Mouse (Mus musculus): ENCODE data around the gene Sox10. TPM values are rescaled to one million over a fixed set of nuclear protein-coding genes. Genes with fewer than 3 reads are reported as not detected.

Gene Sox10
- polyA plus RNA-seq, 1 experiment from 2014 or later = 1.7 TPM

- 67% methylated on average over 5 of the region's 5 CpGs for WGBS
- Histone ChIP-seq H3K27me3 (no peaks in the 10 kb centered on the region), H3K4me2 (replicated peaks) (no peak overlapping the region), H3K9ac (replicated peaks) (no peak overlapping the region), H3K9me3 (no peaks in the 10 kb centered on the region), H3K27ac (replicated peaks) (no peak overlapping the region), H3K4me3 (no peak overlapping the region), H3K4me1 (peaks cover 16% of the 10 kb centered on the region), H3K36me3 (peaks cover 14% of the 10 kb centered on the region)
- no peak for ATAC-seq (replicated peaks)
Measured at GRCm38 (mm10) chr15:79115276-79115675, 49.8 kb downstream of the Sox10 start.

GRCm38 (mm10) chr15:79111774-79112173 is 53.3 kb downstream of the Sox10 start:
- Histone ChIP-seq H3K9ac (replicated peaks) (no peak overlapping the region), H3K9me3 (no peaks in the 10 kb centered on the region), H3K4me3 (no peak overlapping the region), H3K27ac (replicated peaks) (no peak overlapping the region), H3K27me3 (no peaks in the 10 kb centered on the region), H3K4me1 (peaks cover 34% of the 10 kb centered on the region), H3K36me3 (peaks cover 10% of the 10 kb centered on the region), H3K4me2 (replicated peaks) (no peak overlapping the region)
- 68% methylated on average over 4 of the region's 4 CpGs for whole genome bisulfite sequencing
- no peak for ATAC-seq (replicated peaks)

GRCm38 (mm10) chr15:79110528-79110927 is 54.5 kb downstream of the Sox10 start:
- Histone ChIP-seq H3K27me3 (no peaks in the 10 kb centered on the region), H3K4me1 (peaks cover 34% of the 10 kb centered on the region), H3K36me3 (peaks cover 6% of the 10 kb centered on the region), H3K4me2 (replicated peaks) (peak overlapping the region; percentile 98), H3K9ac (replicated peaks) (peak overlapping the region; percentile 94), H3K4me3 (peak overlapping the region; percentile 97), H3K27ac (replicated peaks) (no peak overlapping the region), H3K9me3 (no peaks in the 10 kb centered on the region)
- WGBS = 65% methylated on average over 2 of the region's 2 CpGs
- ATAC-seq (replicated peaks) = no peak

GRCm38 (mm10) chr15:79110031-79110430 is 55.0 kb downstream of the Sox10 start:
- ATAC-seq (replicated peaks) = no peak
- Histone ChIP-seq H3K9me3 (no peaks in the 10 kb centered on the region), H3K4me3 (peak overlapping the region; percentile 97), H3K27ac (replicated peaks) (no peak overlapping the region), H3K9ac (replicated peaks) (peak overlapping the region; percentile 94), H3K4me1 (peaks cover 34% of the 10 kb centered on the region), H3K4me2 (replicated peaks) (peak overlapping the region; percentile 98), H3K27me3 (no peaks in the 10 kb centered on the region), H3K36me3 (peaks cover 2% of the 10 kb centered on the region; the same call in 1 of the 2 replicates)
- WGBS = 15% methylated on average over 9 of the region's 9 CpGs

- Histone ChIP-seq H3K4me1 (peaks cover 34% of the 10 kb centered on the region), H3K4me2 (replicated peaks) (peak overlapping the region; percentile 98), H3K9me3 (no peaks in the 10 kb centered on the region), H3K4me3 (peak overlapping the region; percentile 97), H3K27ac (replicated peaks) (peak overlapping the region; percentile 43; the same call in 1 of the 2 replicates), H3K27me3 (no peaks in the 10 kb centered on the region), H3K9ac (replicated peaks) (peak overlapping the region; percentile 94), H3K36me3 (no peaks in the 10 kb centered on the region)
- WGBS = under 1% methylated on average over 45 of the region's 46 CpGs
- ATAC-seq (replicated peaks) = peak; percentile 50
Measured at GRCm38 (mm10) chr15:79109321-79109934, 55.6 kb downstream of the Sox10 start.

- H3K9me3 ChIP-seq = no peaks in the 10 kb centered on the region
- H3K4me1 ChIP-seq = peaks cover 34% of the 10 kb centered on the region
- no peaks in the 10 kb centered on the region for H3K27me3 ChIP-seq
- H3K27ac ChIP-seq (replicated peaks) = peak within 1 kb of the TSS; percentile 43; the same call in 1 of the 2 replicates
- peak within 1 kb of the TSS; percentile 94 for H3K9ac ChIP-seq (replicated peaks)
- H3K4me3 ChIP-seq = peak within 1 kb of the TSS; percentile 97
- no peaks in the 10 kb centered on the region for H3K36me3 ChIP-seq
- under 1% methylated on average over 74 of the region's 85 CpGs for WGBS
- ATAC-seq (replicated peaks) = peak; percentile 78
- H3K4me2 ChIP-seq (replicated peaks) = peak within 1 kb of the TSS; percentile 98
Measured at GRCm38 (mm10) chr15:79108421-79109320, 56.4 kb downstream of the Sox10 start, which contains the start of gene Micall1. Gene Micall1 (plus strand): TSS chr15:79108898.

- Histone ChIP-seq H3K27ac (replicated peaks) (no peak overlapping the region), H3K4me3 (peak overlapping the region; percentile 97), H3K4me1 (peaks cover 34% of the 10 kb centered on the region), H3K36me3 (no peaks in the 10 kb centered on the region), H3K27me3 (no peaks in the 10 kb centered on the region), H3K9me3 (no peaks in the 10 kb centered on the region), H3K9ac (replicated peaks) (no peak overlapping the region), H3K4me2 (replicated peaks) (peak overlapping the region; percentile 98)
- 28% methylated on average over 7 of the region's 7 CpGs for WGBS
- no peak for ATAC-seq (replicated peaks)
Measured at GRCm38 (mm10) chr15:79107966-79108365, 57.1 kb downstream of the Sox10 start.

- no peaks in the 10 kb centered on the region for H3K9me3 ChIP-seq
- no peaks in the 10 kb centered on the region for H3K36me3 ChIP-seq
- H3K9ac ChIP-seq (replicated peaks) = no peak overlapping the region
- 49% methylated on average over 2 of the region's 2 CpGs for WGBS
- H3K27ac ChIP-seq (replicated peaks) = no peak overlapping the region
- H3K27me3 ChIP-seq = no peaks in the 10 kb centered on the region
- no peak for ATAC-seq (replicated peaks)
- peaks cover 23% of the 10 kb centered on the region for H3K4me1 ChIP-seq
- H3K4me3 ChIP-seq = no peak overlapping the region
- H3K4me2 ChIP-seq (replicated peaks) = no peak overlapping the region
Measured at GRCm38 (mm10) chr15:79105804-79106203, 59.2 kb downstream of the Sox10 start.

Other genes with a start within 250 kb of the Sox10 start
- gene Lgals1, start 238.5 kb downstream of the Sox10 start, polyA plus RNA-seq (2015; fragmentation: Nextera tagmentation; extraction: Ambion mirVana) = 61.7 and 66.5 TPM in 2 replicates
- gene Nol12, start 230.3 kb downstream of the Sox10 start, polyA plus RNA-seq (2015; fragmentation: Nextera tagmentation; extraction: Ambion mirVana) = 57.4 and 59.3 TPM in 2 replicates
- gene Triobp, start 217.5 kb downstream of the Sox10 start, polyA plus RNA-seq (2015; fragmentation: Nextera tagmentation; extraction: Ambion mirVana) = 43.3 and 49.9 TPM in 2 replicates
- gene H1f0, start 136.8 kb downstream of the Sox10 start, polyA plus RNA-seq (2015; fragmentation: Nextera tagmentation; extraction: Ambion mirVana) = 470 and 489 TPM in 2 replicates
- not detected in 2 replicates for gene Galr3, start 123.4 kb downstream of the Sox10 start, polyA plus RNA-seq (2015; fragmentation: Nextera tagmentation; extraction: Ambion mirVana)
- 61.6 and 65.5 TPM in 2 replicates for gene Ankrd54, start 102.3 kb downstream of the Sox10 start, polyA plus RNA-seq (2015; fragmentation: Nextera tagmentation; extraction: Ambion mirVana)
- 192 and 195 TPM in 2 replicates for gene Eif3l, start 90.1 kb downstream of the Sox10 start, polyA plus RNA-seq (2015; fragmentation: Nextera tagmentation; extraction: Ambion mirVana)
- 8.0 and 9.7 TPM in 2 replicates for gene Micall1, start 56.3 kb downstream of the Sox10 start, polyA plus RNA-seq (2015; fragmentation: Nextera tagmentation; extraction: Ambion mirVana)
- 293 and 308 TPM in 2 replicates for gene Polr2f, start 24.2 kb downstream of the Sox10 start, polyA plus RNA-seq (2015; fragmentation: Nextera tagmentation; extraction: Ambion mirVana)
- gene 1700088E04Rik, start 24.0 kb downstream of the Sox10 start, polyA plus RNA-seq (2015; fragmentation: Nextera tagmentation; extraction: Ambion mirVana) = 11.9 and 16.8 TPM in 2 replicates
- gene Pick1, start 63.9 kb upstream of the Sox10 start, polyA plus RNA-seq (2015; fragmentation: Nextera tagmentation; extraction: Ambion mirVana) = 78.5 and 85.1 TPM in 2 replicates
- gene Gm49486, start 64.2 kb upstream of the Sox10 start, polyA plus RNA-seq (2015; fragmentation: Nextera tagmentation; extraction: Ambion mirVana) = 0.97 and 1.1 TPM in 2 replicates
- 0.36 and 0.81 TPM in 2 replicates for gene Slc16a8, start 89.5 kb upstream of the Sox10 start, polyA plus RNA-seq (2015; fragmentation: Nextera tagmentation; extraction: Ambion mirVana)
- 1.9 and 3.6 TPM in 2 replicates for gene Baiap2l2, start 120.3 kb upstream of the Sox10 start, polyA plus RNA-seq (2015; fragmentation: Nextera tagmentation; extraction: Ambion mirVana)
- gene Pla2g6, start 163.2 kb upstream of the Sox10 start, polyA plus RNA-seq (2015; fragmentation: Nextera tagmentation; extraction: Ambion mirVana) = 25.8 and 29.5 TPM in 2 replicates
- gene Maff, start 181.4 kb upstream of the Sox10 start, polyA plus RNA-seq (2015; fragmentation: Nextera tagmentation; extraction: Ambion mirVana) = 0.79 and 0.97 TPM in 2 replicates
- gene Tmem184b, start 238.3 kb upstream of the Sox10 start, polyA plus RNA-seq (2015; fragmentation: Nextera tagmentation; extraction: Ambion mirVana) = 37.5 and 40.8 TPM in 2 replicates